Mouse (Mus musculus) embryonic facial prominence, embryonic 13.5 days (tissue): ENCODE measurements around the gene Oxct1. TPM values are rescaled to one million over a fixed set of nuclear protein-coding genes. Genes with fewer than 3 reads are reported as not detected.
A peak's percentile ranks its signal among the peaks of the same experiment; 100 is the strongest.

Source experiments
- ATAC-seq: fragments of 200-750 bp; cut with Nextera tagmentation; 2 replicates; pipeline ENCODE4 v1.8.0; 2017; ENCODE audit warnings: low read depth; ENCODE audit not compliant: insufficient number of reproducible peaks, insufficient read depth, low FRiP score, low TSS enrichment
- H3K27ac ChIP-seq: fragments of 300-500 bp; sonication (generic); 2 replicates; pipeline ENCODE4 v1.5.1; 2015; ENCODE audit warnings: moderate library complexity, mild to moderate bottlenecking, inconsistent platforms
- H3K27me3 ChIP-seq: fragments of 300-500 bp; sonication (generic); 2 replicates; pipeline ENCODE4 v1.6.1; 2015; ENCODE audit warnings: mild to moderate bottlenecking, inconsistent platforms
- H3K36me3 ChIP-seq: fragments of 300-500 bp; sonication (generic); 2 replicates; pipeline ENCODE4 v1.6.1; 2015; ENCODE audit warnings: mild to moderate bottlenecking, inconsistent platforms
- H3K4me1 ChIP-seq: fragments of 300-500 bp; sonication (generic); 2 replicates; pipeline ENCODE4 v1.6.1; 2015; ENCODE audit warnings: inconsistent platforms
- H3K4me2 ChIP-seq: fragments of 300-500 bp; sonication (generic); 2 replicates; pipeline ENCODE4 v1.6.1; 2015; ENCODE audit warnings: moderate library complexity, mild to moderate bottlenecking, inconsistent platforms
- H3K4me3 ChIP-seq: fragments of 300-500 bp; sonication (generic); 2 replicates; pipeline ENCODE4 v1.5.1; 2015; ENCODE audit warnings: mild to moderate bottlenecking, inconsistent platforms
- H3K9ac ChIP-seq: fragments of 300-500 bp; sonication (generic); 2 replicates; pipeline ENCODE4 v1.6.1; 2015; ENCODE audit warnings: mild to moderate bottlenecking, inconsistent platforms
- H3K9me3 ChIP-seq: fragments of 300-500 bp; sonication (generic); 2 replicates; pipeline ENCODE4 v1.6.1; 2016; ENCODE audit warnings: inconsistent platforms
- WGBS: fragments of 180-500 bp; shearing (Covaris S2); methylation state at CpG from one replicate; pipeline ENCODE4 v1.1.7; 2015; ENCODE audit warnings: mixed read lengths; 5-methylcytosine and 5-hydroxymethylcytosine counted together
- polyA plus RNA-seq: library from polyadenylated mRNA; unstranded; fragments of >200 nt; fragmentation: Nextera tagmentation; extraction: Ambion mirVana; gene quantifications from 2 replicates; pipeline ENCODE4 v1.2.1, GENCODE M21; 2015

The Oxct1 gene
- polyA plus RNA-seq, 1 experiment from 2014 or later: 267 TPM

DNA sequence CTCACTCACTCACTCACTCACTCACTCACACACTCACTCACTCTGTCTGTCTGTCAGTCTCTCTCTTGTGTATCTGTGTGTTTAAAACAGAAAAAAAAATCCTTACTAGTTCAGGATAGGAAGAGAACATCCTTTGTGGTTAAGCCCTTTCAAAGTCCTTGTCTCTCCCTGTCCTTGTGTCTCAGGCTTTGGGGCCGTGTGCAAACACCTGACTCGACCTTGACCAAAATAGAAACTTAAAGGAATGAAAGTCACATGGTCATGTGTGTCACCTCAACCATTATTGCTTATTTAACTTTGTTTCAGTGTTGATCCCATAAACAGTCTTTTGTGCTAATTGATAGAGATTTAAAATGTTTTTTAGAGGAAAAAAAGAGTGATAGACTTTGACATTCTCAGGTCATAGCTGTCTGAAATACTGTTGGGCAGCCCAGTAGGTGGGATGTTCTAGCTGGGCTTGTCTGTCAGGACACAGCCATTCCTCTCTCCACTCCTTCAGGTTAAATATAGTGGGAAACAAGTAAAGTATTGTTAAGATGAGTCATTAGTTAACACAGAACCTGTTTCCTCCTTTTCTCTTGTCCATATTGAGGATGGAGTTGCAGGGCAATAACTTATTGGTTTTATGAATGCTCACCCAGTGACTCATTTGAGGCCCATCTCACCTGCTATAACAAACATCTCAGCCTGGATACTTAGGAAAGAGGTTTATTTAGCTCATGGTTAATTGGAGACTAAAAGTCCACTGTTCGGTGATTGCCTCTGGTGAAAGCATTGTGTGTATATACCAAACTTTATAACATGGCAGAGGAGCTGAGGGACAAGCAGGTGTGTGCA is 7.2 kb downstream of the Oxct1 start:
- peaks cover 2% of the 10 kb centered on the region; the same call in 1 of the 2 replicates for H3K4me1 ChIP-seq
- WGBS: 77% methylated on average over 3 of the region's 3 CpGs

DNA sequence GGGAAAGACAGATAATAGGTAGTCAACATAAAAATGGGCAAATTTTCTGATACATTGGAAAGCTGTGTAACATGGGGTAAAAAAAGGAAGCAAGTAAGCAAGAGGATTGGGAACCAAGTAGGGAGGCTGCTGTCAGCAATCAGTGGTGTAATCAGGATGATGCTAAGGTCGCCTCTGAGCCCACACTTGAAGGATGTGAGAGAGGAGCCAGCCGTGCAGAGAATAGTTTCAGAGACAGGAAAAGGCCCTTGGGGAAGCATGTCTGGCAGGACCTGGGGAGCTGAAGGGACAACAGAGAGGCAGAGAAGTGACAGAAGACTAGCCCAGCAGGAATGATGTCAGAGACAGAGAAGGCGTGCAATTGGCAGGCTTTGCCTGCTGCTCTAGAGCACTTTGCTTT is 16.2 kb downstream of the Oxct1 start:
- H3K9me3 ChIP-seq: no peaks in the 10 kb centered on the region
- 46% methylated on average over 3 of the region's 3 CpGs for whole genome bisulfite sequencing
- peaks cover 46% of the 10 kb centered on the region for H3K36me3 ChIP-seq

More for the DNA sequence above, 7.2 kb downstream of the Oxct1 start:
- Histone ChIP-seq H3K4me3 (no peak overlapping the region), H3K27me3 (no peaks in the 10 kb centered on the region), H3K4me2 (no peak overlapping the region), H3K9ac (no peak overlapping the region), H3K27ac (no peak overlapping the region), H3K36me3 (peaks cover 28% of the 10 kb centered on the region), H3K9me3 (no peaks in the 10 kb centered on the region)
- no peak for ATAC-seq

DNA sequence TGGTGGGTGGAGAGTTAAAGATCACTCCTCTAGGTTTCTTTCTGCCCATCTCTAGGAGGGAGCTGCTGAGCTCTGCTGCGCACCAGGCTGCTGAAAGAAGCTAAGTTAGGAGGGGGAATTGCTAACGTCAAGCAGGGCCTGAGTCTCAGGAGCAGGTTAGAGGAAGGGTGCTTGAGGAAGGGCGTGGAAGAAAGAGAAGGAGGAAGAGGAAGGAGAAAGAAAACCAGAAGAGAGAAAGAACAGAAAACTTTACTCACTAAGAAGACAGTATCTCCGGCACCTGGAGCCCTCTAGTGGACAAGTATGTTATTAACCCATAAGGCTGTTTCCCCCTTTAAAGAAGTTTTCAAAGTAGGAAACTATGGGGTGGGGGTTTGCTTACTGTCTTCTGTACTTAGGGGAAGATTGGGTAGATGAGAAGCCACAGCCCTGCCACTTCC is 16.9 kb downstream of the Oxct1 start:
- H3K36me3 ChIP-seq: peaks cover 46% of the 10 kb centered on the region
- H3K27me3 ChIP-seq: no peaks in the 10 kb centered on the region
- no peaks in the 10 kb centered on the region for H3K9me3 ChIP-seq
- H3K4me2 ChIP-seq: peak overlapping the region; percentile 37
- no peak for ATAC-seq
- H3K4me1 ChIP-seq: no peaks in the 10 kb centered on the region
- H3K9ac ChIP-seq: no peak overlapping the region
- H3K4me3 ChIP-seq: no peak overlapping the region
- H3K27ac ChIP-seq: no peak overlapping the region
- 25% methylated on average over 4 of the region's 4 CpGs for WGBS

More for the DNA sequence above, 16.2 kb downstream of the Oxct1 start:
- Histone ChIP-seq H3K4me3 (no peak overlapping the region), H3K27ac (no peak overlapping the region), H3K4me2 (no peak overlapping the region), H3K9ac (no peak overlapping the region), H3K4me1 (no peaks in the 10 kb centered on the region), H3K27me3 (no peaks in the 10 kb centered on the region)
- ATAC-seq: no peak

DNA sequence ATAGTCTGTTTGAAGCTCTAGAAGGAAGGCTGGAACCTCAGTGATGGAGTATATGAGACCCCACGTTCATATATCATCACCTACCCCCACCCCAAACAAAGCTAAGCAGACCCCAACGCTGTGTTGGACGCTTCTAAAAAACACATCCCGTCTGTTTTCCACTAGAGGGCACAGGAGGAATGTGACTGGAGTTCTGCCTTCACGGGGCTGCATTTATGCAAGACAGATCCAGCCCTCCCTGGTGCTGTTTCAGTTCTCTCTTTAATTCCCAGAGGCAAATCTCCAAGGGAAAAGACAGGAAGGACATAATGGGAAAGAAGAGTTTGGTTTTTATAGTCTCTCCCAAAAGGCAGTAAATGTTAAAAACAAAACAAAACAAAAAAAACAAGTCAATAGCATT is 30.4 kb downstream of the Oxct1 start:
- no peak overlapping the region for H3K9ac ChIP-seq
- H3K27ac ChIP-seq: no peak overlapping the region
- H3K4me2 ChIP-seq: no peak overlapping the region
- H3K4me1 ChIP-seq: no peaks in the 10 kb centered on the region
- ATAC-seq: no peak
- H3K9me3 ChIP-seq: no peaks in the 10 kb centered on the region
- no peak overlapping the region for H3K4me3 ChIP-seq
- WGBS: 13% methylated on average over 5 of the region's 5 CpGs
- peaks cover 64% of the 10 kb centered on the region for H3K36me3 ChIP-seq
- no peaks in the 10 kb centered on the region for H3K27me3 ChIP-seq

DNA sequence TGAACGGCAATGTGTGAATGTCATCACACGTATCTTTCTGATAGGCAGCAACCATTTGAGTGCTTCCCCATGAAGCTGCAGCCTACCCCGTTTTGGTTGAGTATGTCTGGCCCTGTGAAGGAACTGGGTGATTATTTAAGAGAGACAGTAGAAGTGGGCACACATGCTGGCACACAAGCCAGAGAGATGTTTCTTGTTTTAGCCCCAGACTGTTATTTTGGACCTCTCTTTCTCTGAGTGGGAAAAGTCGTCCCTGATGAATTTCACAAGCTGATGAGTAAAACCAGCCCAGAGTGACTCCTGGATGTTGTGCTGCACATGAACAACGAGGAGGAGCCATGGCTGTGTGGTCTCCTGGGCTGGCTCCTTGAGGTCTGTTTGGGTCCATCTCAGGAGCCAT is 37.4 kb downstream of the Oxct1 start:
- H3K9ac ChIP-seq: no peak overlapping the region
- H3K9me3 ChIP-seq: no peaks in the 10 kb centered on the region
- no peak for ATAC-seq
- no peaks in the 10 kb centered on the region for H3K27me3 ChIP-seq
- no peak overlapping the region for H3K27ac ChIP-seq
- 88% methylated on average over 5 of the region's 5 CpGs for WGBS
- peaks cover 63% of the 10 kb centered on the region for H3K36me3 ChIP-seq
- no peak overlapping the region for H3K4me2 ChIP-seq
- H3K4me3 ChIP-seq: no peak overlapping the region
- no peaks in the 10 kb centered on the region for H3K4me1 ChIP-seq

DNA sequence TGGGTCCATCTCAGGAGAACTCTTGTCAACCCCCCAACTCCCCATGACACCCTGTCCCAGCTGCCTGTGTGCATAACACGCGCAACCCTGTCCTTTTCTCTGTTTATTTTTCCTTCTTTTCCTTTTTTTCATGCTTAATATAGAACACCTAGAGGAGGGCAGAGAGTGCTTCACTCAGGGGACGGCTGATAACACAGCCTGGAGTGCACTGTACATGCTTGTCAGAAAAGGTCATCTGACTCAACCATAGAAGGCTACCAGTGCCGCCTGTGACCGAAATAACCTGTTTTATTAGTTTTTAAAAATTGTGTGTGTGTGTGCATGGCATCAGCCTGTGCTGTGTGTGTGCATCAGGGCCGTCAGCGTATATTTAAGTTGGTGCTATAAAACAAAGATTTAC is 37.8 kb downstream of the Oxct1 start:
- 89% methylated on average over 7 of the region's 7 CpGs for WGBS
- H3K36me3 ChIP-seq: peaks cover 62% of the 10 kb centered on the region
- no peak overlapping the region for H3K9ac ChIP-seq

DNA sequence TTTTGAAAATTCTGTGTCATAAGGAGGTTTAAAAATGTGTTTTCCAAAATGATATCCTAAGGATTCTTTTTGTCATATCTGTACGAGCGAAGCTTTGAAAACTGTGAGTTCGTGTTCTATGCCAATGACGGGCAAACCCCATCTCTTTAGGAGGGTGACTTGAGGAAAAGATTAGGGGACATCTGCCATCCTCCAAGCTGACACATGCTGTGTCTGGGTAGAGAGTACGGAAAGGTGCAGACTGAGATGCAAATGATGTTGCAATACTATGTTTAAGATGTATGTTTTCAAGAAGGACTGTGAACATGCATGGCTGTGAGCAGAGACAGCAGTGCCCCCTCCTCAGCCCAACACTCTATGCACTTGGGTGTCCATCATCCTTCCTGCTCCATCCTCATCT is 38.5 kb downstream of the Oxct1 start:
- peaks cover 55% of the 10 kb centered on the region for H3K36me3 ChIP-seq
- no peaks in the 10 kb centered on the region for H3K27me3 ChIP-seq
- H3K9me3 ChIP-seq: no peaks in the 10 kb centered on the region
- 91% methylated on average over 5 of the region's 5 CpGs for WGBS
- no peak overlapping the region for H3K4me2 ChIP-seq
- no peak overlapping the region for H3K4me3 ChIP-seq
- no peaks in the 10 kb centered on the region for H3K4me1 ChIP-seq
- no peak overlapping the region for H3K9ac ChIP-seq
- ATAC-seq: no peak
- H3K27ac ChIP-seq: no peak overlapping the region

More for the DNA sequence above, 37.8 kb downstream of the Oxct1 start:
- Histone ChIP-seq H3K4me1 (no peaks in the 10 kb centered on the region), H3K9me3 (no peaks in the 10 kb centered on the region), H3K27me3 (no peaks in the 10 kb centered on the region), H3K27ac (no peak overlapping the region), H3K4me3 (no peak overlapping the region), H3K4me2 (no peak overlapping the region)
- ATAC-seq: no peak

DNA sequence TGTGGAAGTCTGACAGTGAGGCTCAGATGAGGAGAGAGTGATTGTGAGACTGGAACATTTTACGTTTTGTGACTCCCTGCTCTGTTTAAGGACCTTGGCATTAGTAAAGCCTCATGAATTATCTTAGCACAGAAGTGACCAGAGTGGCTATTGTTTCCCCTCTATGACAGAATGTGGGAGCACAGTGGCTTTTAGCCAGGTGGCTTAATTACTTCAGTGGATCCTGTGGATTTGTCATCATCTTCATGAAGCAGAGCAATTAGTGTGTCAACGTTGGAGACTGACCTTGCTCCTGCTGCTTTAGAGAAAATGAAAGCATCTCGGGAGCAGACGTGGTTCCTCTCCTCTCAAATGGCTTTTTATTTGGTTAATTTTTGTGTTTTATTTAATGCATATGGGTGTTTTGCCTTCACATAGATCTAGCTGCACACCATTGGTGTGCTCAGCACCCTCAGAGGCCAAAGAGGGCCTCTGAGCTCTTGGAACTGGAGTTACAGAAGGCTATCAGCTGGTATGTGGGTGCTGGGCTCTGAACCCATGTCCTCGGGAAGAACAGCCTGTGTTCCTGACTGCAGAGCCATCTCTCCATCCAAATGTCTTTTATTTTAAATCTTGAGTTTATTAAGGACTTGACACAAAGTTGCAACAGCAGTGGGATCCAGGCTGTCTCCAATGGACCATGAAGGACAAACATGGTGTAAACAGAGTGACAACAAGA is 41.2 kb downstream of the Oxct1 start:
- Histone ChIP-seq H3K9me3 (no peaks in the 10 kb centered on the region), H3K27ac (no peak overlapping the region), H3K4me2 (no peak overlapping the region), H3K4me1 (no peaks in the 10 kb centered on the region), H3K9ac (no peak overlapping the region), H3K4me3 (no peak overlapping the region), H3K36me3 (peaks cover 41% of the 10 kb centered on the region), H3K27me3 (no peaks in the 10 kb centered on the region)
- WGBS: 80% methylated on average over 5 of the region's 5 CpGs
- no peak for ATAC-seq

DNA sequence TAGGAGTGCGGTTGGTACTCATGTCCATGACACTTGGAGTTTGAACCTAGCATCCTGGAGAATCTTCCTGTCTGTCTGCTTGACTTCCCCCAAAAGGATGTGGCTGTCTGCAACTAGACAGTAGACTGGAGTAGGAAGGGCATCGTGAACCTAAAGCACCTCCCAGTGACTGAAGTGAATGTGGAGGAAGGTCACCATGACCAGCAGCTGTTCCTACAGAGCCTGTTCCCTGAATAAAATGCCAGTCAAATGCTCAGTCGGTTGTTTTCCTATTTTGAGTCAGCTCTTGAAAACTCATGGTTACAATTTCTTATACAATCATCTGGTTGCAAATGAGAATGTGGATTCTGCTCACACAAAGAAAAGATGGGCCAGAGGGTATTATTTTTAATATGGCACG is 51.8 kb downstream of the Oxct1 start:
- no peak overlapping the region for H3K4me3 ChIP-seq
- peaks cover 2% of the 10 kb centered on the region; the same call in 1 of the 2 replicates for H3K9me3 ChIP-seq
- no peaks in the 10 kb centered on the region for H3K27me3 ChIP-seq
- H3K27ac ChIP-seq: no peak overlapping the region
- H3K4me1 ChIP-seq: no peaks in the 10 kb centered on the region
- WGBS: 88% methylated on average over 4 of the region's 4 CpGs
- no peak overlapping the region for H3K9ac ChIP-seq
- no peak for ATAC-seq
- no peak overlapping the region for H3K4me2 ChIP-seq
- peaks cover 29% of the 10 kb centered on the region for H3K36me3 ChIP-seq

DNA sequence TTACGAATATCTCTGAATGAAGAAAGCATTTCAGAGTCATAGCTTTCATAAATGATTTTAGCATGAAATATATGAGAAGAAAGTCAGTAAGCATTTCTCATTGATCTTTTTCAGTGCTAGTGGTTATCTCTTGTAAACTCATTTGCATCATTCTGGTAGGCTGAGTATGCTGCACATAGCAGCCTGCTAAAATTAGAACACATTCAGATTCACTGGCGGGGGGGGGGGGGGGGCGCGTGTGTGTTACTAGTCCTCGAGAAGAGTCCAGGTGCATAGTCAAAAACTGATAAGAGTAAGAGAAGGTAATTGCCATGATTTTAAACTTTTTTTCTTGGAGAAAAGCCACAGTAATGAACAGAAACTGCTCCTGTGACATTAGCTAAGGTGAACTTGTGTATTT is 52.6 kb downstream of the Oxct1 start:
- H3K4me1 ChIP-seq: no peaks in the 10 kb centered on the region
- peaks cover 2% of the 10 kb centered on the region; the same call in 1 of the 2 replicates for H3K9me3 ChIP-seq
- H3K27me3 ChIP-seq: no peaks in the 10 kb centered on the region
- H3K36me3 ChIP-seq: peaks cover 23% of the 10 kb centered on the region
- no peak overlapping the region for H3K4me3 ChIP-seq
- no peak for ATAC-seq
- H3K27ac ChIP-seq: no peak overlapping the region
- H3K4me2 ChIP-seq: no peak overlapping the region
- no peak overlapping the region for H3K9ac ChIP-seq
- 89% methylated on average over 5 of the region's 5 CpGs for WGBS

DNA sequence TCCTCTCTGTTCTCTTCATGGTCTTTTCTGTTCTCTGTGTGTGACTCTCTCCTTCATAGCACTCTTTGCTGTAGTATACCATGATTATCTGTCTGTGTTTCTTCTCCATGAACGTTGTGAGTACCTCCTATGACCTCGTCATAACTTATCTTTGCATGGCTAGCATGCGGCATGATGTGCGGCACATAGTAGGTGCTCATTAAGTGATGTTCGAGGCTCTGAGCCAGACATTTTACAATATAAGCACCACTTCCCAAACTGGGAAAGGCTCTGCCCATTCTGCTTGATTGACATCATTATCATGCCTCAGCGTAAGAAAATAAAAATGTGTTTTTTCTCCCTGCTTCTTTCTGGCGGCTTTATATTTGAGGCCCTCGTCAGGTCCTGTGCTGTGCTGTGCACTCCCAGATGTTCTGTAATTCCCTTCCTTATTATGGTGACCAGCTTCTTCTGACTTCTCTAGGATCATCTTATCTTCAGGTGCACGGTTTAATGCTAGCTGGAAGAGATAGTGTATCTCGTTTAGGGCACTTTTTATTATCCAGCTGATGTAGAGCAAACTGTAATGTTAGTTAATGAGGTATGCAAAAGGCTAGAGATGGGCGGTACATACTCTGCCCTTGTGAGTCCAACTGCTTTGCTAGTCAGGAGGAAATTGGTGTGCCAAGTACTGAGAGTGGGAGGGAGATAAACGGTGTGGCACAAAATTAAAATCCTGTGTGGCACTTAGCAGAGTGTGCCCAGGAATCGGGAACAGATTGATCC is 53.4 kb downstream of the Oxct1 start:
- H3K9me3 ChIP-seq: peaks cover 2% of the 10 kb centered on the region; the same call in 1 of the 2 replicates
- H3K27ac ChIP-seq: no peak overlapping the region
- peaks cover 23% of the 10 kb centered on the region for H3K36me3 ChIP-seq
- no peak overlapping the region for H3K4me3 ChIP-seq
- 92% methylated on average over 13 of the region's 13 CpGs for WGBS
- H3K27me3 ChIP-seq: no peaks in the 10 kb centered on the region
- H3K4me2 ChIP-seq: no peak overlapping the region
- H3K9ac ChIP-seq: no peak overlapping the region
- ATAC-seq: no peak
- H3K4me1 ChIP-seq: no peaks in the 10 kb centered on the region
